Comparison of ENCODE assay signal across 9 mouse cellular contexts in genomic region chr17:13472460-13473062, GRCm38 (mm10).
DNase-seq lines count a peak whose midpoint lies in the region; ATAC-seq and TF ChIP-seq lines count a peak whose summit lies in the region.
"Had no signal": no experiment of that assay in that cellular context is flagged by ENCODE, and none has a peak within 500 bp of the region (broad histone marks: within the 10 kb centered on the region; RNA-seq: fewer than 3 reads in every experiment).

No protein-coding gene starts in this region.

- no peak overlapping the region for H3K4me3 ChIP-seq in liver, adult 2 months (ENCODE audit: insufficient read depth, low read depth, low read length)
- no peak overlapping the region for H3K4me3 ChIP-seq in liver, embryonic 11.5 days (ENCODE audit: low read depth, low read length)
- no peak overlapping the region for H3K4me3 ChIP-seq in stomach, postnatal 0 days (ENCODE audit: low read depth, low read length)
- H3K4me3 ChIP-seq: stomach, embryonic 15.5 days had no signal

- no peak overlapping the region for H3K27ac ChIP-seq in liver, adult 2 months (replicated peaks; ENCODE audit: insufficient read depth, low read depth, low read length)
- H3K27ac ChIP-seq in liver, embryonic 11.5 days (ENCODE audit: low read depth, low read length): no peak overlapping the region
- H3K27ac ChIP-seq in stomach, postnatal 0 days (replicated peaks): no peak overlapping the region
- H3K27ac ChIP-seq: stomach, embryonic 15.5 days had no signal

- no peak overlapping the region for H3K4me2 ChIP-seq in liver, embryonic 11.5 days
- no peak overlapping the region for H3K4me2 ChIP-seq in stomach, postnatal 0 days (replicated peaks; ENCODE audit: low read depth)
- H3K4me2 ChIP-seq: stomach, embryonic 15.5 days had no signal

- DNase-seq in liver, adult 2 months (ENCODE audit: extremely low read depth, low read depth, low spot score): peak; percentile 50
- no peak for DNase-seq in liver, embryonic 11.5 days (ENCODE audit: low spot score)
- DNase-seq in cerebellum, postnatal 4 days (ENCODE audit: low spot score in 2 of 2): peak; percentile 62 to 83
- peak; percentile 72 for DNase-seq in gastrocnemius, postnatal 10 days
- DNase-seq in kidney, adult 18-20 months: peak; percentile 79
- DNase-seq in left cerebral cortex, postnatal 36 days (ENCODE audit: low spot score in 2 of 2): peak; percentile 65 to 79
- peak; percentile 20 to 44 for DNase-seq in natural killer cell, adult 2 months (ENCODE audit: low spot score in 2 of 2)
- peak; percentile 71 for DNase-seq in stomach, postnatal 0 days (ENCODE audit: low spot score)

- no peaks in the 10 kb centered on the region for H3K4me1 ChIP-seq in liver, adult 2 months (ENCODE audit: control insufficient read depth, insufficient read depth, low read length)
- H3K4me1 ChIP-seq in liver, embryonic 11.5 days (replicated peaks; ENCODE audit: control insufficient read depth, insufficient read depth, low read length): no peaks in the 10 kb centered on the region
- no peaks in the 10 kb centered on the region for H3K4me1 ChIP-seq in stomach, postnatal 0 days (replicated peaks; ENCODE audit: control insufficient read depth, insufficient read depth)
- H3K4me1 ChIP-seq: stomach, embryonic 15.5 days had no signal

- no peak for TF ChIP-seq EP300 in stomach, postnatal 0 days (optimal IDR thresholded peaks at IDR 0.05)

- intact Hi-C loops in left cerebral cortex, postnatal 36 days (cut with DNase I): loop anchor here (5.0 kb wide), 2 partner anchors 290 to 360 kb away; partner anchors contain the start of genes Afdn and Tcte2

- WGBS in liver, adult 2 months: 14% methylated on average over 7 of the region's 7 CpGs
- 22% methylated on average over 7 of the region's 7 CpGs for WGBS in liver, embryonic 11.5 days
- WGBS in stomach, postnatal 0 days: 17% methylated on average over 7 of the region's 7 CpGs

- H3K36me3 ChIP-seq in liver, adult 2 months (ENCODE audit: control insufficient read depth, insufficient read depth, low read length): no peaks in the 10 kb centered on the region
- H3K36me3 ChIP-seq in liver, embryonic 11.5 days (ENCODE audit: control insufficient read depth, insufficient read depth, low read length): no peaks in the 10 kb centered on the region
- H3K36me3 ChIP-seq in stomach, postnatal 0 days (ENCODE audit: control insufficient read depth, insufficient read depth, low read length): no peaks in the 10 kb centered on the region
- H3K36me3 ChIP-seq: stomach, embryonic 15.5 days had no signal

- no peak for TF ChIP-seq POLR2A in liver, adult 2 months (IDR thresholded peaks at IDR 0.05; ENCODE audit: extremely low read depth, insufficient read depth, low read length)

- no peaks in the 10 kb centered on the region for H3K9me3 ChIP-seq in liver, embryonic 11.5 days (ENCODE audit: control insufficient read depth, low read length)
- no peaks in the 10 kb centered on the region for H3K9me3 ChIP-seq in stomach, postnatal 0 days (ENCODE audit: control insufficient read depth, low read length)
- H3K9me3 ChIP-seq: stomach, embryonic 15.5 days had no signal

- ATAC-seq in liver, embryonic 11.5 days (replicated peaks; ENCODE audit: low FRiP score): no peak
- no peak for ATAC-seq in stomach, postnatal 0 days (ENCODE audit: low FRiP score, low TSS enrichment)

- no peak overlapping the region for H3K9ac ChIP-seq in liver, adult 2 months (ENCODE audit: low read depth, low read length)
- H3K9ac ChIP-seq in liver, embryonic 11.5 days (ENCODE audit: low read depth, low read length): no peak overlapping the region
- no peak overlapping the region for H3K9ac ChIP-seq in stomach, postnatal 0 days (ENCODE audit: low read length)
- H3K9ac ChIP-seq: stomach, embryonic 15.5 days had no signal

- H3K27me3 ChIP-seq in liver, adult 2 months (ENCODE audit: control insufficient read depth, insufficient read depth, low read length): no peaks in the 10 kb centered on the region
- no peaks in the 10 kb centered on the region for H3K27me3 ChIP-seq in liver, embryonic 11.5 days (replicated peaks; ENCODE audit: control insufficient read depth, insufficient read depth, low read length)
- no peaks in the 10 kb centered on the region for H3K27me3 ChIP-seq in stomach, postnatal 0 days (ENCODE audit: control insufficient read depth, insufficient read depth, low read length)
- H3K27me3 ChIP-seq: stomach, embryonic 15.5 days had no signal

- peak; percentile 55 for TF ChIP-seq CTCF in liver, adult 2 months (IDR thresholded peaks at IDR 0.05; ENCODE audit: low read depth, low read length)
- peak; percentile 97 for TF ChIP-seq CTCF in stomach, postnatal 0 days (IDR thresholded peaks at IDR 0.05; ENCODE audit: low read depth)

- no peaks in the 10 kb centered on the region for H3K79me2 ChIP-seq in liver, adult 2 months (ENCODE audit: control insufficient read depth, insufficient read depth, low read length)
